Mouse (Mus musculus): ENCODE results near the gene Kcnmb3. TPM values are rescaled to one million over a fixed set of nuclear protein-coding genes. Genes with fewer than 3 reads are reported as not detected.
A peak's percentile ranks its signal among the peaks of the same experiment; 100 is the strongest.

Gene Kcnmb3
- polyA plus RNA-seq, 1 experiment from 2014 or later: not detected

DNA sequence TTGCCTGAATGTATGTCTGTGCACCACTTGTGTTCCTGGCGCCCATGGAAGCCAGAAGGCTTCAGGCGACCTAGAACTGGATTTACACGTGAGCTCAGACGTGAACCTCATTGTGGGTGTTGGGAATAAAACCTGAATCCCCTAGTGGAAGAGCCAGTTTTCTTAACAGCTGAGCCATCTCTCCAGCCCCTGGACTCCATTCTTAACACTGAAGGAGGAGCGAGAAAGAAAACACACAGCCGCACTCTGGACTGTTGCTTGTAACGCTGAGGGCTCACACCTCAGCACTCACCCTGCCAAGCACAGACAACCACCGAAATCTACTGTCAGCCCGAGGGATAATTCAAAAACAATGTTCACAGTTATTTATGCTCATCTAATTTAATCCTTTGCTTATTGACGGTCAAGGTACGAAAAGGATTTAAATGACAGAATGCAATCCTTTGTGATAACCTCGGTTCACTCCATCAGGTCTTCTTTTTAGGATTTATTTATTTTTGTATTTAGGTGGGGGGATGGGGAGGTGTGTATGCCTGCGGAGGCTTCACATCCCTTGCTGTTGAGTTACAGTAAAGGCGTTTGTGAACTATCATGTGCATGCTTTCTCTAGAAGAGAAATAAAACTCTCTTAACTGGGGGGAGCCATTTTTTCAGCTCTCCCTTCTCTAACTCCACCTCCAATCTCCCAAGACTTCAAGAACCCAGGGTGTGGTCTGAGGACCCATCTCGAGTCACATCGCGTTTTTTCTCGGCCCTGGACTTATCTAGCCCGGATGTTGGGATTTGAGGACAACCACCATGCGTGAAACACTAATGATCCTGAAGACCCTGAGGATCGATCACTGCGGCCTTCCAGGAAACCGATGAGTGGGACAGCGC lies 17.7 kb upstream of the Kcnmb3 start, which contains the start of gene Zfp639:
TSS of gene Zfp639 (plus strand) at position 764 of the 879 bp plus-strand sequence.
- H3K9me3 ChIP-seq (replicated peaks): no peaks in the 10 kb centered on the region
- H3K27ac ChIP-seq: peak within 1 kb of the TSS; percentile 94
- 11% methylated on average over 24 of the region's 24 CpGs for WGBS (ENCODE audit: insufficient replicate concordance)
- peak; percentile 58 for ATAC-seq
- H3K27me3 ChIP-seq (replicated peaks): no peaks in the 10 kb centered on the region
- H3K4me1 ChIP-seq: peaks cover 57% of the 10 kb centered on the region
- peak within 1 kb of the TSS; percentile 95 for H3K4me2 ChIP-seq
- peak within 1 kb of the TSS; percentile 86 for H3K4me3 ChIP-seq
- peaks cover 10% of the 10 kb centered on the region for H3K36me3 ChIP-seq
- H3K9ac ChIP-seq: peak within 1 kb of the TSS; percentile 96

- Histone ChIP-seq H3K9me3 (replicated peaks) (no peaks in the 10 kb centered on the region), H3K27ac (peak overlapping the region; percentile 36; the same call in 1 of the 2 replicates), H3K4me1 (peaks cover 49% of the 10 kb centered on the region), H3K4me2 (peak overlapping the region; percentile 95), H3K27me3 (replicated peaks) (no peaks in the 10 kb centered on the region), H3K9ac (peak overlapping the region; percentile 41; the same call in 1 of the 2 replicates), H3K36me3 (peaks cover 5% of the 10 kb centered on the region; the same call in 1 of the 2 replicates), H3K4me3 (peak overlapping the region; percentile 86)
- 7% methylated on average over 17 of the region's 17 CpGs for WGBS (ENCODE audit: insufficient replicate concordance)
- ATAC-seq: no peak
Measured at GRCm38 (mm10) chr3:32508666-32509324, 16.8 kb upstream of the Kcnmb3 start.

DNA sequence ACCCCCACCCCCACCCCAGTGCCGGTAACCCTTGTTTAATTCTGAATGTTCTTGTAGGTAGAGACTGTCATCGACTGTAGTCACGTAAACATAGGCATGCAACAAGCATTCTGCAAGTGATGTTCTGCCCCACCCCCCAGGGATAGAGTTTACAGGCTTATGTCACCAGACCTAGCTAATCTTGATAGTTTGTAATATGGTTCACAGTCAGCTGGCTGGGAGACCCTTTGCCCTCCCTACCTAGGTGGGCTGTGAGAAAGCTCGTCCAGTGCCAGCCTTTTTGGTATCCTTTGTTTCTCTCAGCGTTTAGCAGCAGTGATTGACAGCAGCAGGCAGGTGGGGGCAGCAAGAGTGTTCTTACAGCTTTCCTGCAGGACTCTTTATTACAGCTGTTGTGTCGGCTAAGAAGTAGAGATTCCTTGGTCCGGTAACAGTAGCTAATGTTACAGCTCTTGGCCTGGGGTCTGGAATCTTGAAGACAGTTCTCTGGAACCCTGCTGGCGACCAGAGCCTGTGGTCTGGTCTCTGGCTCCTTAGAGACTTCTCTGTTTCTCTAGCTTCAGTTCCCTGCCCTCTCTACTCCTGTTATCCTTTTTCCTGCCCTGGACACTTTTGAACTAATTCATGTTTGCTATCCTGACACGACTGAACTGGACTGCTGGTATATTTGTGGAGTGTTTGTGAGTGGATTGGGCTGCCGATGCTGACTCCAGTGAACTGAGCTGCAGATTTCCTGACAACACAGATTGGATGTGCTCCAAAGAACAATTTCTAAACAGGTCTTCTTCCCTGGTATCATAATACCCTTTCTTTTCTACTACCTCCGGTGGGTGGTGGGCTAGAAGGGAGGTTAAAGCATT lies 14.6 kb upstream of the Kcnmb3 start:
- Histone ChIP-seq H3K4me1 (peaks cover 29% of the 10 kb centered on the region), H3K4me2 (no peak overlapping the region), H3K27me3 (replicated peaks) (no peaks in the 10 kb centered on the region), H3K4me3 (no peak overlapping the region), H3K9me3 (replicated peaks) (no peaks in the 10 kb centered on the region), H3K9ac (no peak overlapping the region), H3K27ac (no peak overlapping the region), H3K36me3 (no peaks in the 10 kb centered on the region)
- 62% methylated on average over 11 of the region's 11 CpGs for WGBS (ENCODE audit: insufficient replicate concordance)
- ATAC-seq: no peak

DNA sequence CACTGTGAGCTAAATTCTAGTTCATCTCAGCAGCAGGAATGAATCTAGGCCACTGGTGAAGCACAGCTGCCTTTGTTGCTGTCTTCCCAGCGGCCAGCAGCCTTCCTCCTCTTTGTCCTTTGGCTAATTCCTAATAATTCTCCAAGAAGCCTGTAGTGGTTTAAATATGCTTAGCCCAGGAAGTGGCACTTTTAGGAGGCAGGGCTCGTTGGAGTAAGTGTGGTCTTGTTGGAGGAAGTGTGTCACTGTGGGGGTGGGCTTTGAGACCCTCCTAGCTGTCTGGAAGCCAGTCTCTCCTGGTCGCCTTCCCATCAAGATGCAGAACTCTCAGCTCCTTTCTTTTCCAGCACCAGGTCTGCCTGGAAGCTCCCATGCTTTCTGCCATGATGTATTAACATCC lies 13.8 kb upstream of the Kcnmb3 start:
- no peaks in the 10 kb centered on the region for H3K27me3 ChIP-seq (replicated peaks)
- H3K4me2 ChIP-seq: no peak overlapping the region
- no peak overlapping the region for H3K9ac ChIP-seq
- no peak for ATAC-seq
- no peak overlapping the region for H3K4me3 ChIP-seq
- no peaks in the 10 kb centered on the region for H3K36me3 ChIP-seq
- WGBS (ENCODE audit: insufficient replicate concordance): 39% methylated on average over 3 of the region's 3 CpGs
- H3K27ac ChIP-seq: no peak overlapping the region
- H3K4me1 ChIP-seq: peaks cover 23% of the 10 kb centered on the region
- H3K9me3 ChIP-seq (replicated peaks): no peaks in the 10 kb centered on the region

DNA sequence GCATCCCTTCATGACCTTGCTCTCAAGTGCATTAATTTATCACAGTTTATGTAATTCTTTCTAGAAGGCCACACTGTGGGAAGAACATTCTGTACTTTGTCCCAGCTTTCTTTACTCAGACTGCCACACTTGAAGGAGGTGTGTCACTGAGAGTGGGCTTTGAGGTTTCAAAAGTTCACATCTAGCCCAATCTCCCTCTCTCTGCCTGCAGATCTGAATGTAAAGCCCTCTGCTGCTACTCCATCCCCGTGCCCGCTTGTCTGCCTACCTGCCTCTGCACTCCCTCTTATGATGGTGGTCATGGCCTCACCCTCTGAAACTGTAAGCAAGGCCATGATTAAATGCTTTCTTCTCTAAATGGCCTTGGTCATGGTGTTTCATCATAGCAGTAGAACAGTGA lies 8.3 kb upstream of the Kcnmb3 start:
- ATAC-seq: no peak
- no peaks in the 10 kb centered on the region for H3K27me3 ChIP-seq (replicated peaks)
- WGBS (ENCODE audit: insufficient replicate concordance): 80% methylated on average over 2 of the region's 2 CpGs

GRCm38 (mm10) chr3:32496711-32497070 lies 4.7 kb upstream of the Kcnmb3 start:
- H3K9ac ChIP-seq: no peak overlapping the region
- H3K27ac ChIP-seq: no peak overlapping the region
- WGBS (ENCODE audit: insufficient replicate concordance): 93% methylated on average over 1 of the region's 1 CpGs
- no peaks in the 10 kb centered on the region for H3K9me3 ChIP-seq (replicated peaks)
- no peak for ATAC-seq
- H3K36me3 ChIP-seq: no peaks in the 10 kb centered on the region
- H3K27me3 ChIP-seq (replicated peaks): no peaks in the 10 kb centered on the region
- H3K4me3 ChIP-seq: no peak overlapping the region
- no peaks in the 10 kb centered on the region for H3K4me1 ChIP-seq
- no peak overlapping the region for H3K4me2 ChIP-seq

More for the DNA sequence above, 8.3 kb upstream of the Kcnmb3 start:
- H3K9me3 ChIP-seq (replicated peaks): no peaks in the 10 kb centered on the region
- no peaks in the 10 kb centered on the region for H3K36me3 ChIP-seq
- no peak overlapping the region for H3K27ac ChIP-seq
- no peak overlapping the region for H3K4me2 ChIP-seq
- H3K9ac ChIP-seq: no peak overlapping the region
- H3K4me1 ChIP-seq: no peaks in the 10 kb centered on the region
- no peak overlapping the region for H3K4me3 ChIP-seq

GRCm38 (mm10) chr3:32495856-32496710 lies 4.1 kb upstream of the Kcnmb3 start:
- Histone ChIP-seq H3K27me3 (replicated peaks) (no peaks in the 10 kb centered on the region), H3K4me1 (no peaks in the 10 kb centered on the region), H3K4me3 (no peak overlapping the region), H3K36me3 (no peaks in the 10 kb centered on the region), H3K27ac (no peak overlapping the region), H3K9me3 (replicated peaks) (no peaks in the 10 kb centered on the region), H3K9ac (no peak overlapping the region), H3K4me2 (no peak overlapping the region)
- no peak for ATAC-seq
- WGBS (ENCODE audit: insufficient replicate concordance): 45% methylated on average over 7 of the region's 8 CpGs

GRCm38 (mm10) chr3:32495088-32495770 lies 3.2 kb upstream of the Kcnmb3 start:
- WGBS (ENCODE audit: insufficient replicate concordance): 49% methylated on average over 8 of the region's 8 CpGs
- ATAC-seq: no peak
- H3K27ac ChIP-seq: no peak overlapping the region
- no peak overlapping the region for H3K4me2 ChIP-seq
- no peak overlapping the region for H3K9ac ChIP-seq
- H3K4me1 ChIP-seq: no peaks in the 10 kb centered on the region
- no peaks in the 10 kb centered on the region for H3K9me3 ChIP-seq (replicated peaks)
- no peak overlapping the region for H3K4me3 ChIP-seq
- no peaks in the 10 kb centered on the region for H3K36me3 ChIP-seq
- no peaks in the 10 kb centered on the region for H3K27me3 ChIP-seq (replicated peaks)

DNA sequence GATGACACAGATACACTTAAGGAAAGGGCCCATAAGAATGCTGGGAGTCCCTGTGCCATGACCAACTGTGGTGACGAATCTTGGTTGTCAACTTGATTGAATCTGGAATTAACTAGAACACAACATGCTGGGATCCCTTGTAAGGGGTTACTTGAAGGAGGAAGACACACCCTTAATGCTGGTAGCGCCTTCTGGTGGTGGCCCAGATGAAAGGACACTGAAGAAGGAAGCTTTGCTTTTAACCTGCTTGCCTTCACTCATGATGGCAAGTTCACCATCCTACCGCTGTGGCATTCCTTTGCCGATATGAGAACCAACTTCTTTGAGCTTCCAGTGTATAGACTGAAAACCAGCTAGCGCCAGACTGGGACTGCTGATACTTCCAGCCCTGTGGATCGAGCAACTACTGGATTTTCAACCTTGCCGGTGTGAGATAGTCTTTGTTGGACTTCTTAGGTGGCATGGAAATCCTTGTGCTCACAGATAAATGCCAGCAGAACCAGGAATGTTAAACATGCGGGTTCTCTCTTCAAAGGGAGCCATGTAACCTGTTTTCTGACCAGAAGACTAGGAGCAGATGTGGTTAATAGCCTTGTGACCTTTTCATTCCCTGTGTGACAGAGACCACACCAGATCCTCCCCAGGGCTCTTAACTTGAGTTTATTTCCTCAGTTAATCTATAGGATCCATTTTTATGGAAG lies 2.5 kb upstream of the Kcnmb3 start:
- Histone ChIP-seq H3K4me3 (no peak overlapping the region), H3K4me1 (no peaks in the 10 kb centered on the region), H3K9ac (no peak overlapping the region), H3K27me3 (replicated peaks) (no peaks in the 10 kb centered on the region), H3K4me2 (no peak overlapping the region), H3K9me3 (replicated peaks) (no peaks in the 10 kb centered on the region), H3K27ac (no peak overlapping the region), H3K36me3 (no peaks in the 10 kb centered on the region)
- 68% methylated on average over 8 of the region's 8 CpGs for WGBS (ENCODE audit: insufficient replicate concordance)
- no peak for ATAC-seq

DNA sequence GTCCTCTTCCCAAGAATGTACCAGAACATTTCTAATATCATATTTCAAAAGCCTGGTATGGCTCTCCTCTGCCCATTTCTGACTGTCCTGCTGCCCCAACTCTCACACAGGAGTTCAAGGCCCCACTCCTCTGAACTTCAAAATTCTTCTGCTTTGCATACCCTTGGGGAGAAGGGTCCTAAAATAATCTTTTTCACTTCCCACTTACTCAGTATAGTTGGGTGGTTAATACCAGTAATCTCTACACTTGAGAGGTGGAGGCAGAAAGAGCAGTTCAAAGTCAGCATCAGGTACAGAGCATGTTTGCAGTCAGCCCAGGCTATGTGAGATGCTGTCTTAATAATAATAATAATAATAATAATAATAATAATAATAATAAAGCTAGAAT lies 1.1 kb downstream of the Kcnmb3 start:
- H3K4me2 ChIP-seq: no peak overlapping the region

More for the DNA sequence above, 1.1 kb downstream of the Kcnmb3 start:
- Histone ChIP-seq H3K27ac (no peak overlapping the region), H3K9me3 (replicated peaks) (no peaks in the 10 kb centered on the region), H3K4me1 (no peaks in the 10 kb centered on the region), H3K9ac (no peak overlapping the region), H3K27me3 (replicated peaks) (no peaks in the 10 kb centered on the region), H3K36me3 (no peaks in the 10 kb centered on the region), H3K4me3 (no peak overlapping the region)
- ATAC-seq: no peak

Data from liver, embryonic 12.5 days (tissue).